Mouse (Mus musculus) intestine, embryonic 15.5 days (tissue): ENCODE results near the gene Ctps2. TPM values are rescaled to one million over a fixed set of nuclear protein-coding genes. Genes with fewer than 3 reads are reported as not detected.
A peak's percentile ranks its signal among the peaks of the same experiment; 100 is the strongest.
"Not testable (repeated sequence)": the region's sequence is repeated elsewhere in the genome, so short reads cannot be mapped to it uniquely, and the experiment has no call there.

ENCODE experiments used
- ATAC-seq: fragments of 200-750 bp; cut with Nextera tagmentation; 2 replicates; pipeline ENCODE4 v1.8.0; 2017; ENCODE audit warnings: moderate TSS enrichment, moderate library complexity
- H3K27ac ChIP-seq: fragments of 300-500 bp; sonication (generic); 2 replicates; pipeline ENCODE4 v1.5.1; 2015; ENCODE audit warnings: mild to moderate bottlenecking, inconsistent platforms
- H3K27me3 ChIP-seq: fragments of 300-500 bp; sonication (generic); replicated peaks from 2 replicates; pipeline ENCODE4 v1.6.1; 2015; ENCODE audit warnings: inconsistent platforms
- H3K36me3 ChIP-seq: fragments of 300-500 bp; sonication (generic); 2 replicates; pipeline ENCODE4 v1.6.1; 2015; ENCODE audit warnings: inconsistent platforms
- H3K4me1 ChIP-seq: fragments of 300-500 bp; sonication (generic); replicated peaks from 2 replicates; pipeline ENCODE4 v1.6.1; 2015; ENCODE audit warnings: inconsistent platforms
- H3K4me2 ChIP-seq: fragments of 300-500 bp; sonication (generic); replicated peaks from 2 replicates; pipeline ENCODE4 v1.6.1; 2015; ENCODE audit warnings: mild to moderate bottlenecking, inconsistent platforms
- H3K4me3 ChIP-seq: fragments of 300-500 bp; sonication (generic); replicated peaks from 2 replicates; pipeline ENCODE4 v1.5.1; 2015; ENCODE audit warnings: inconsistent platforms
- H3K9ac ChIP-seq: fragments of 300-500 bp; sonication (generic); 2 replicates; pipeline ENCODE4 v1.6.1; 2015; ENCODE audit warnings: inconsistent platforms
- H3K9me3 ChIP-seq: fragments of 300-500 bp; sonication (generic); 2 replicates; pipeline ENCODE4 v1.6.1; 2016; ENCODE audit warnings: inconsistent platforms
- WGBS: fragments of 180-500 bp; shearing (Covaris S2); methylation state at CpG from one replicate; pipeline ENCODE4 v1.1.7; 2015; 5-methylcytosine and 5-hydroxymethylcytosine counted together
- polyA plus RNA-seq: library from polyadenylated mRNA; unstranded; fragments of >200 nt; fragmentation: Nextera tagmentation; extraction: Ambion mirVana; gene quantifications from 2 replicates; pipeline ENCODE4 v1.2.1, GENCODE M21; 2015

Gene Ctps2
- 68.4 and 76.0 TPM in 2 replicates for polyA plus RNA-seq

GRCm38 (mm10) chrX:162900938-162901337, at the start of gene Ctps2:
TSS of gene Ctps2 (plus strand) at chrX:162901238.
- 0 out of 2 replicates have a peak, but pooled peaks have one; percentile 3 for ATAC-seq
- 33% methylated on average over 4 of the region's 4 CpGs for WGBS

GRCm38 (mm10) chrX:162868294-162868965, 32.6 kb upstream of the Ctps2 start:
- Histone ChIP-seq H3K36me3 (peaks cover 3% of the 10 kb centered on the region; the same call in 1 of the 2 replicates), H3K9ac (no peak overlapping the region), H3K4me1 (no peaks in the 10 kb centered on the region), H3K9me3 (no peaks in the 10 kb centered on the region), H3K27me3 (no peaks in the 10 kb centered on the region), H3K27ac (no peak overlapping the region), H3K4me3 (no peak overlapping the region), H3K4me2 (no peak overlapping the region)
- ATAC-seq, result no peak
- WGBS, result 75% methylated on average over 3 of the region's 3 CpGs

More at GRCm38 (mm10) chrX:162900938-162901337, at the start of gene Ctps2:
- Histone ChIP-seq H3K4me3 (peak within 1 kb of the TSS; percentile 54), H3K4me2 (peak within 1 kb of the TSS; percentile 63), H3K4me1 (no peaks in the 10 kb centered on the region), H3K27ac (peak within 1 kb of the TSS; percentile 80), H3K9ac (peak within 1 kb of the TSS; percentile 59), H3K9me3 (no peaks in the 10 kb centered on the region), H3K27me3 (0 out of 2 replicates have a peak, but pooled peaks cover 2% of the 10 kb centered on the region), H3K36me3 (no peaks in the 10 kb centered on the region)

DNA sequence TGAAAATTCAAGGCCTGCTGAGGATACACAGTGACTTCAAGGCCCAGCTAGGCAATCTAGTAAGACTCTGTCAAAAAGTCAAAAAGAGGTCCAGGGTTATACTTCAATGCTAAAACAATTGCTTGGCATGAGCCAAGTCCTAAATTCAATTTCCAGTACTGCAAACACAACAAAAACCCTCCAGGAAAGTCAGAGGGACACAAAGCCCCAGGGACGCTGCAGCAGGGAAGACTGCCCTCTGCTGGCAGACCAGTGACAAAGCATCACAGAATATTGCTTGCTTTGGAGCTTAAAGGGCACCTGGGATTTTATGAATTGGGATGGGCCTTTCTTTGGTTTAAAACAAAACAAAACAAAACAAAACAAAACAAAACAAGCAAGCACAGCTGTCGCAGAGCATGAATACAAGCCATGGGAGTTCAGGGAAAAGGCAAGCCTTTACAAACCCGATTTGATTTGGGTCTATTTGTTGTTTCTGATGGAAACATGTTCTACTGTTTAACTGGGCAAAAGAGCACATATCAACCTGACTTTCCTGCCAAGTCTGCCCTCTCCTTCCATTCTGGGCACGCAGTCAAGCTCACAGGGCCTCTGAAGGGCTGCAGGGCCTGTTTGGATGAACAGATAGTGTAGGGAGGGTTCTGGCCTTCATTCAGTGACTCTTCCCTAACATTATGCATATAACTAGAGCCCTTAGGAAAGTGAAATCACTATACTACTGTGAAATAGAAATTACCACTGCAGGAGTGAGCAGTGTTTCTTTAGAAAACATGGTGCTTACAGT, 29.1 kb upstream of the Ctps2 start:
- H3K9ac ChIP-seq, result no peak overlapping the region
- H3K4me2 ChIP-seq, result no peak overlapping the region
- peaks cover 3% of the 10 kb centered on the region; the same call in 1 of the 2 replicates for H3K36me3 ChIP-seq
- H3K27ac ChIP-seq, result no peak overlapping the region
- no peak overlapping the region for H3K4me3 ChIP-seq
- no peaks in the 10 kb centered on the region for H3K9me3 ChIP-seq
- WGBS, result 43% methylated on average over 4 of the region's 4 CpGs
- no peaks in the 10 kb centered on the region for H3K4me1 ChIP-seq
- H3K27me3 ChIP-seq, result no peaks in the 10 kb centered on the region
- no peak for ATAC-seq

DNA sequence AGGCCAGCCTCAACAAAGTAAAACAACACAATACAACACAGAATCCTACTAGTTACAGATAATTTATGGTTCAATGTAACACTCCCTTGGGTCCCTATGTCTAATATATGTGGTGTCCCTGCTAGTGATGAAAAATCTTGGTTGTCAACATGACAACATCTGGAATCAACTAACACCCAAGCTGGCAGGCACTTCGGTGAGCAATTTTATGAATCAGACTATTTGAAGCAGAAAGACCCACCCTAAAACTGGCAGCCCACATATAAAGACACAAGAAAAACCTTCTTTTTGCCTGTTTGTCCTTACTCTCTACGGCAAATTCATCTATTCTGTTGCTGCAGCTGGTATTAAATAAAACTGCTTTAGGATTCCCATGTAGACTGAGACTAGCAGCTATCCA, 27.3 kb upstream of the Ctps2 start:
- no peak overlapping the region for H3K4me3 ChIP-seq
- peaks cover 3% of the 10 kb centered on the region; the same call in 1 of the 2 replicates for H3K36me3 ChIP-seq
- H3K4me1 ChIP-seq, result no peaks in the 10 kb centered on the region
- no peaks in the 10 kb centered on the region for H3K27me3 ChIP-seq
- H3K9ac ChIP-seq, result no peak overlapping the region
- no peak for ATAC-seq
- H3K27ac ChIP-seq, result no peak overlapping the region
- no peaks in the 10 kb centered on the region for H3K9me3 ChIP-seq
- H3K4me2 ChIP-seq, result no peak overlapping the region
- WGBS, result 89% methylated on average over 2 of the region's 2 CpGs

GRCm38 (mm10) chrX:162878236-162878635, 22.8 kb upstream of the Ctps2 start:
- 82% methylated on average over 3 of the region's 3 CpGs for WGBS
- H3K36me3 ChIP-seq, result no peaks in the 10 kb centered on the region

DNA sequence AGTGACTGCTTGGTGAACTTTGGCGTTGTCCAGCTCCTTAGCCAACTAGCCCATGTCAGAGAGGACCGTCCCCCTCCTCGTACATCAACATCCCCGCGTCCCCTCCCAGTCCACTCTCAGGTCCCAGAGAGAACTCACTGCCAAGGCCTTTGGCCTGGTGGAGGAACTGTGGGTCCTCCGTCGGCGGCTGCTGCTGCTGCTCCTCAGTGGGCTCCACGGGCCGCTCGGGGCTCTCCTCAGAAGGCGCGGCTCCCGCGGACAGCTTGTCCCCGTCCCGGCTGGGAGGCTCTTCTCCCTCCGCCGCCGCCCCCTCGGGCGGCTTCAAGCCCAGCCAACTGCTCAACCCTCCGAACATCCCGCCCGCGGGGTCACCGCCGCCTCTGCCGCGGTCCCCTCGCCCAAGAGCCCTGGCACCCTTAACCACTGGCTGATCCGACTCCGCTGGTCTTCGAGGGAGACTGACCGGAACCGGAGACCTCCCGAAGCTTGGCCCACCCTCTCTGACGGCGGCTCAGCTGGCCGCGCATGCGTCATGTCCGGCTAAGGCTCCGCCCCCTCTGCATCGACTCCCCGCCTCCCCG, 13.0 kb upstream of the Ctps2 start, which contains the start of gene Syap1:
Gene Syap1, minus strand, starts transcription at position 517 of the 581 bp plus-strand sequence.
- H3K4me1 ChIP-seq, result no peaks in the 10 kb centered on the region
- peak within 1 kb of the TSS; percentile 60 for H3K4me3 ChIP-seq
- H3K9ac ChIP-seq, result peak within 1 kb of the TSS; percentile 68
- no peaks in the 10 kb centered on the region for H3K27me3 ChIP-seq
- no peaks in the 10 kb centered on the region for H3K36me3 ChIP-seq
- H3K9me3 ChIP-seq, result no peaks in the 10 kb centered on the region
- peak within 1 kb of the TSS; percentile 56 for H3K4me2 ChIP-seq
- 0 out of 2 replicates have a peak within 1 kb of the TSS, but pooled peaks have one; percentile 32 for H3K27ac ChIP-seq
- WGBS, result 22% methylated on average over 37 of the region's 47 CpGs
- peak; percentile 96 for ATAC-seq

More at GRCm38 (mm10) chrX:162878236-162878635, 22.8 kb upstream of the Ctps2 start:
- no peaks in the 10 kb centered on the region for H3K27me3 ChIP-seq
- H3K4me2 ChIP-seq, result no peak overlapping the region
- H3K27ac ChIP-seq, result no peak overlapping the region
- ATAC-seq, result no peak
- no peak overlapping the region for H3K9ac ChIP-seq
- H3K4me1 ChIP-seq, result no peaks in the 10 kb centered on the region
- H3K9me3 ChIP-seq, result no peaks in the 10 kb centered on the region
- H3K4me3 ChIP-seq, result no peak overlapping the region

GRCm38 (mm10) chrX:162888575-162889223, 12.3 kb upstream of the Ctps2 start:
- not testable (repeated sequence) for H3K27me3 ChIP-seq, H3K9ac ChIP-seq, H3K4me3 ChIP-seq, H3K4me1 ChIP-seq, H3K36me3 ChIP-seq, H3K27ac ChIP-seq, H3K9me3 ChIP-seq, H3K4me2 ChIP-seq
- peak; percentile 42 for ATAC-seq
- 77% methylated on average over 9 of the region's 25 CpGs for WGBS

- Histone ChIP-seq H3K4me2 (peak overlapping the region; percentile 63), H3K4me3 (peak overlapping the region; percentile 54), H3K27me3 (0 out of 2 replicates have a peak, but pooled peaks cover 2% of the 10 kb centered on the region), H3K4me1 (no peaks in the 10 kb centered on the region), H3K9ac (peak overlapping the region; percentile 59), H3K36me3 (no peaks in the 10 kb centered on the region), H3K9me3 (no peaks in the 10 kb centered on the region), H3K27ac (peak overlapping the region; percentile 80)
- 24% methylated on average over 23 of the region's 25 CpGs for WGBS
- ATAC-seq, result peak; percentile 93
These were observed 467 bp downstream of the Ctps2 start for GRCm38 (mm10) chrX:162901371-162902039.

DNA sequence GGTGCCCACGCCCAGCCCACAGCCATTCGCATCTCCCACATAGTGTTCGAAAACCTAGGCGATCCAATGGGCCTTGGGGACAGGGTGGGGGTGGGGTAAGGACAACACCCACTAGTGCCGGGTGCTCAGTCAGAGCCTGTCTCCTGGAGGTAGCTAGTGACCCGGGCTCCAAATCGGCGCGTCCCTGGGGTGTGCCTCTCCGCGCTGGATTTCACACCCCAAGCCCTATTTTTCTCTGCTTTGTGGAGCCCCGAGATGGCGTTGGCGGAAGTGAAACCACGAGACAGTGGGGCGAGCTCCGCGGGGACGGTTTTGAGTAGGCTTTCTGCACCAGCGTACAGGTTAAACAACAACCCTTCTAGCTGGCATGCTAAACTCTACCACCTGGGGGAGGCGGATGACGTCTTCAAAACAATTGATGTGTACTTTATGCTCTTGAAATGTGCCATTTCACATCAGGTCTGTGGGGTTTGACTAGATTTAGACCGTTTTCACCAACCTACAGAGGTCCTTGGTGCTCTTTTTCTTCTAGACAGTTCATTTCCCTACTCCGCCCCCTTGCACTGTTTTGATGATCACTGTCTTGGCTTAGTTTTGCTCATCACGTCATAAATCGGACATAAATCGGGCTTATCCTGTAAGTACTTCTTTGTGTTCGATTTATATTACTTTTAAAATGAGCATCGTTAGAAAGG, 1.1 kb downstream of the Ctps2 start:
- Histone ChIP-seq H3K9me3 (no peaks in the 10 kb centered on the region), H3K27ac (peak overlapping the region; percentile 80), H3K36me3 (no peaks in the 10 kb centered on the region), H3K9ac (peak overlapping the region; percentile 59), H3K4me2 (peak overlapping the region; percentile 63), H3K4me3 (peak overlapping the region; percentile 54), H3K4me1 (no peaks in the 10 kb centered on the region), H3K27me3 (0 out of 2 replicates have a peak, but pooled peaks cover 2% of the 10 kb centered on the region)
- ATAC-seq, result peak; percentile 87
- WGBS, result 25% methylated on average over 29 of the region's 29 CpGs

GRCm38 (mm10) chrX:162907554-162907953, 6.5 kb downstream of the Ctps2 start:
- Histone ChIP-seq H3K27ac (no peak overlapping the region), H3K4me1 (no peaks in the 10 kb centered on the region), H3K27me3 (no peaks in the 10 kb centered on the region), H3K4me2 (no peak overlapping the region), H3K4me3 (no peak overlapping the region), H3K36me3 (0 out of 2 replicates have a peak, but pooled peaks cover 2% of the 10 kb centered on the region), H3K9me3 (no peaks in the 10 kb centered on the region), H3K9ac (no peak overlapping the region)
- no peak for ATAC-seq
- WGBS, result 83% methylated on average over 3 of the region's 3 CpGs

GRCm38 (mm10) chrX:162913651-162914050, 12.6 kb downstream of the Ctps2 start:
- WGBS, result 93% methylated on average over 3 of the region's 3 CpGs
- Histone ChIP-seq H3K9ac (no peak overlapping the region), H3K4me2 (no peak overlapping the region)

More at GRCm38 (mm10) chrX:162913651-162914050, 12.6 kb downstream of the Ctps2 start:
- Histone ChIP-seq H3K27me3 (no peaks in the 10 kb centered on the region), H3K4me3 (no peak overlapping the region), H3K9me3 (no peaks in the 10 kb centered on the region), H3K27ac (no peak overlapping the region), H3K4me1 (no peaks in the 10 kb centered on the region), H3K36me3 (0 out of 2 replicates have a peak, but pooled peaks cover 2% of the 10 kb centered on the region)
- no peak for ATAC-seq
